Mouse (Mus musculus): Measurements from ENCODE around the gene Minos1. TPM values are rescaled to one million over a fixed set of nuclear protein-coding genes. Genes with fewer than 3 reads are reported as not detected.

The Minos1 gene
- polyA plus RNA-seq, 1 experiment = 212 TPM

DNA sequence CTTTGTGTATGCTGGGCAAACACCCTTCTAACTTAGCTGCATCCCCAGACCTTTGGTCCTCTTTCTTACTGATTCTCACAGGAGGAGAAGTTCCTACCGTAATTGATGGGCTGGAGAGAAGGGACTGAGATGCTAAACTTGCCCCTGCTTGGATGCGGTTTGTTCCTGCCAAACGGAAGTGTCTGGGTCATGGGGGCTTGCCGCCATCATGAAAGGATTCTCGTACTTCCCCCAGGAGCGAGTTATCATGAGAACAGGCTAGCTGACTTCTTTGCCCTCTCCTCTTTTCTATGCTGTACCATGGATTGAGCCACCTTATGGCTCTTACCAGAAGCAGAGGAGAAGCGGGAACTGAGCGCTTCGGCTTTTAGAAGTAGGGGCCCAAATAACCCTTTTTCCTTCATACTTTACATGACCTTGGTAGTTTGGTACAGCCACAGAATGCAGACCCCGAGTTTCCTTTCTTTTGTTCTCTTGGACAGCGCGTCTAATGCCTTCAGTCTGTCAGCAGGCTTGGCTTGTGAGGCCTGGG, 38.9 kb upstream of the Minos1 start:
- 60% methylated on average over 12 of the region's 12 CpGs for WGBS
- DNase-seq = no peak
- Histone ChIP-seq H3K27me3 (ENCODE audit: control insufficient read depth, insufficient read depth, low read length) (no peaks in the 10 kb centered on the region), H3K27ac (ENCODE audit: insufficient read depth, low read length) (no peak overlapping the region), H3K4me3 (replicated peaks; ENCODE audit: insufficient read depth, low read depth, low read length) (no peak overlapping the region), H3K4me1 (ENCODE audit: control insufficient read depth, insufficient read depth, low read length) (no peaks in the 10 kb centered on the region)
- no peak for TF ChIP-seq POLR2A (IDR thresholded peaks at IDR 0.05; ENCODE audit: borderline replicate concordance, insufficient read depth, low read length)
- no peak for TF ChIP-seq CTCF (IDR thresholded peaks at IDR 0.05; ENCODE audit: borderline replicate concordance, insufficient read depth, low read depth, low read length)

DNA sequence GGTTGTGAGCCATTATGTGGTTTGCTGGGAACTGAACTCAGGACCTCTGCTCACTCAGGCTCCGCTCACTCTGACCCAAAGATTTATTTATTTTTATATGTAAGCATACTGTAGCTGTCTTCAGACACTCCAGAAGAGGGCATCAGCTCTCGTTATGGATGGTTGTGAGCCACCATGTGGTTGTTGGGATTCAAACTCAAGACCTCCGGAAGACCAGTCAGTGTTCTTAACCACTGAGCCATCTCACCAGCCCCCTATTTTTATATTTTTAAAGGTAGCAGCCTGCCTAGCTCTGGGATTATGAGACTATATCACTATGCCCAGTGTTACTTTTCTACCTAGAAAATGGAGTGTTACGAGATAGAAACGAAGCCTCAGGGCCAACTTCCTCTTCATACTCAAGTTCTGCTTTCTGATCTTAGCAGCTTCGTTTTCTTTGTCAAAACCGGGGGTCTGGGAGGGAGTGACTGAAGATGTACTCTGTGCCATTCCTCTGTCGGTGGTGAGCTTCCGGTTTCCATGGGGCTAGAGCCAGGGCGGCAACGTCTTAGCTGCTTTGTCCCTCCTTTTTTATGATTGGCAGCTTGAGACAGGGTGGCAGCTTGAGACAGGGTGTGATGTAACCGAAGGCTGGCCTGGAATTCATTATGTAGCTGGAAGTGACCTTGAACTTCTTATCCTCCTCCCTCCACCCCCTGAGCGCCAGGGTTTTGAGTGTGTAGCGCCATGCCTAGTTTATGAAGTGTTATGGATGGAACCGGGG, 38.3 kb upstream of the Minos1 start:
- TF ChIP-seq CTCF (IDR thresholded peaks at IDR 0.05; ENCODE audit: borderline replicate concordance, insufficient read depth, low read depth, low read length) (no peak), POLR2A (IDR thresholded peaks at IDR 0.05; ENCODE audit: borderline replicate concordance, insufficient read depth, low read length) (no peak)
- Histone ChIP-seq H3K27ac (ENCODE audit: insufficient read depth, low read length) (no peak overlapping the region), H3K4me3 (replicated peaks; ENCODE audit: insufficient read depth, low read depth, low read length) (no peak overlapping the region), H3K4me1 (ENCODE audit: control insufficient read depth, insufficient read depth, low read length) (no peaks in the 10 kb centered on the region), H3K27me3 (ENCODE audit: control insufficient read depth, insufficient read depth, low read length) (no peaks in the 10 kb centered on the region)
- WGBS = 57% methylated on average over 15 of the region's 15 CpGs
- DNase-seq = no peak

DNA sequence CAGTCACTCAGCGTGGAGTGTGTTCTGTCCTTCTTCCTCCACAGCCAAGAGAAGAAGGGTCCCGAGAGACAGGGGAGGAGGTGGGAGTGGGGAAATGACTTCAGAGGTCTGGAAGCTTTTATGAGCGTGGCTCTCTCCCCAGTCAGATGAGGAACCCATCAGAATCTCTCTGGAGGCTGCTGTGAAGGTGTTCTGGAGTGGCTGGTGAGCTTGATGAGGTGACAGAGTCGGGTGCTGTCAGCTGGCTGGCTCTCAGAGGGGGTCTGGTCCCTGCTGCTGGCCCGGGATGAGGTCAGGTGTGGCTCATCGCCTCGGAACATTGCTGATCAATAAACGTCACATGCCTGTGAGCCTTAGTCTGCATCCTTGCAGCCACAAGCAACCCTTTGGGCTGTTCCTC, 36.2 kb upstream of the Minos1 start:
- WGBS = 69% methylated on average over 8 of the region's 8 CpGs

DNA sequence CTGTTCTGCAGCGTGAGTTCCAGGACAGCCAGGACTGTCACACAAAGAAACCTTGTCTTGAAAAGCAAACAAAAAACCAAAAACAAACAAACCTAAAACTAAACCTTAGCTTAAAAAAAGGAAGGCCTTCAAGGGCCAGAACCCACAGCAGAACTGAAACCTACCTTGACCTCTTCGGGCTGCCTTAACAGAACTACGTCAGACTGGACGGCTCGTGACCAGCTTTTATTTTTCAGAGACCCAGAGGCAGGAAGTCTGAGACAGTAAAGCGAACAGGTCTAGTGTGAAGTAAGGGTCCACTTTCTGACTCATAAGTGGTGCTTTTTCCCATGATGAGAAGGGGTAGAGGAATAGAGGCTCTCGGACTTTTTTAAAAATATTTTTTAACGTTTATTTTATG, 35.3 kb upstream of the Minos1 start:
- Histone ChIP-seq H3K4me1 (ENCODE audit: control insufficient read depth, insufficient read depth, low read length) (no peaks in the 10 kb centered on the region), H3K27ac (ENCODE audit: insufficient read depth, low read length) (no peak overlapping the region), H3K4me3 (replicated peaks; ENCODE audit: insufficient read depth, low read depth, low read length) (no peak overlapping the region), H3K27me3 (ENCODE audit: control insufficient read depth, insufficient read depth, low read length) (no peaks in the 10 kb centered on the region)
- whole genome bisulfite sequencing = 88% methylated on average over 8 of the region's 8 CpGs
- TF ChIP-seq CTCF (IDR thresholded peaks at IDR 0.05; ENCODE audit: borderline replicate concordance, insufficient read depth, low read depth, low read length) (no peak), POLR2A (IDR thresholded peaks at IDR 0.05; ENCODE audit: borderline replicate concordance, insufficient read depth, low read length) (no peak)
- DNase-seq = no peak

More for the DNA sequence above, 36.2 kb upstream of the Minos1 start:
- no peak for DNase-seq
- no peak overlapping the region for H3K27ac ChIP-seq (ENCODE audit: insufficient read depth, low read length)
- no peaks in the 10 kb centered on the region for H3K4me1 ChIP-seq (ENCODE audit: control insufficient read depth, insufficient read depth, low read length)
- TF ChIP-seq POLR2A (IDR thresholded peaks at IDR 0.05; ENCODE audit: borderline replicate concordance, insufficient read depth, low read length) (no peak), CTCF (IDR thresholded peaks at IDR 0.05; ENCODE audit: borderline replicate concordance, insufficient read depth, low read depth, low read length) (no peak)
- H3K27me3 ChIP-seq (ENCODE audit: control insufficient read depth, insufficient read depth, low read length) = no peaks in the 10 kb centered on the region
- H3K4me3 ChIP-seq (replicated peaks; ENCODE audit: insufficient read depth, low read depth, low read length) = no peak overlapping the region

DNA sequence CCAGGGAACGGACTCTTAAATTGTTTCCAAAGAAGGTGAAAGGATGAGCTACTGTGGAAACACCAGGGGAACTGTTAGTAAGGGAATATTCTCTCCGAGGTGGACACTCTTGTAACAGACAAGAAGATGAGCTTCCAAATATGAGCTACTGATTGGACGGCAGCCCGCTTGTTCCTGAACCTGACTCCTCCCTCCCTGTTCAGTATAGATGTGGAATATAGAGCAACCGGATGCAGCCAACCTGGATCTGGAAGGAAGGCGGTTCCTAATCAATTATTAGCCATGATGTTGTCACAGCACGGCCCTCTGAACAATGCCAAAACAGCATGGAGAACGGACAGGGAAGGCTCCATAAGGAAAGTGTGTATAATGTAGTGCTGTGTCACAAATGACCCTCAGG, 34.3 kb upstream of the Minos1 start:
- Histone ChIP-seq H3K27me3 (ENCODE audit: control insufficient read depth, insufficient read depth, low read length) (no peaks in the 10 kb centered on the region), H3K4me1 (ENCODE audit: control insufficient read depth, insufficient read depth, low read length) (no peaks in the 10 kb centered on the region), H3K27ac (ENCODE audit: insufficient read depth, low read length) (no peak overlapping the region), H3K4me3 (replicated peaks; ENCODE audit: insufficient read depth, low read depth, low read length) (no peak overlapping the region)
- 77% methylated on average over 8 of the region's 8 CpGs for WGBS
- TF ChIP-seq CTCF (IDR thresholded peaks at IDR 0.05; ENCODE audit: borderline replicate concordance, insufficient read depth, low read depth, low read length) = no peak
- TF ChIP-seq POLR2A (IDR thresholded peaks at IDR 0.05; ENCODE audit: borderline replicate concordance, insufficient read depth, low read length) = no peak
- DNase-seq = no peak

DNA sequence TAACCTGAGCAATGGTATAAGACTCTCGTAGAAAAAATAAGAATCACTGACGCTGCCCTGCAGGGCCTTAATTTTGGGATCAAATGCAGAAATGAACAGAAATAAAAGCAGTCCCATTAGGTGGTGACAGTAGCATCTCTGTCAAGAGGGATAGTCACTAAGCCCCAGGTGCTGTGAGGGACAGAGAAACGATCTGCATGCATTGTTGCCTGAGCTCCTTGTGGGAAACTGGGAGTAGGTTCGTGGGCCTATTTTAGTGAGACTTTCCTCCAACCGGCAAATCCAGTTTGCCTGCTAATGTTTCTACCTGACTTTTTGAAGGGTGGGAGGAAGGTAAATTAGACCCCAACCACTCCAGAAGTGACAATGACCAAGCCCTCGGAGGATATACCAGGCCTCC, 33.2 kb upstream of the Minos1 start:
- no peaks in the 10 kb centered on the region for H3K27me3 ChIP-seq (ENCODE audit: control insufficient read depth, insufficient read depth, low read length)
- DNase-seq = no peak
- no peak overlapping the region for H3K4me3 ChIP-seq (replicated peaks; ENCODE audit: insufficient read depth, low read depth, low read length)
- WGBS = 93% methylated on average over 6 of the region's 6 CpGs
- no peaks in the 10 kb centered on the region for H3K4me1 ChIP-seq (ENCODE audit: control insufficient read depth, insufficient read depth, low read length)
- TF ChIP-seq POLR2A (IDR thresholded peaks at IDR 0.05; ENCODE audit: borderline replicate concordance, insufficient read depth, low read length) (no peak), CTCF (IDR thresholded peaks at IDR 0.05; ENCODE audit: borderline replicate concordance, insufficient read depth, low read depth, low read length) (no peak)
- H3K27ac ChIP-seq (ENCODE audit: insufficient read depth, low read length) = no peak overlapping the region

DNA sequence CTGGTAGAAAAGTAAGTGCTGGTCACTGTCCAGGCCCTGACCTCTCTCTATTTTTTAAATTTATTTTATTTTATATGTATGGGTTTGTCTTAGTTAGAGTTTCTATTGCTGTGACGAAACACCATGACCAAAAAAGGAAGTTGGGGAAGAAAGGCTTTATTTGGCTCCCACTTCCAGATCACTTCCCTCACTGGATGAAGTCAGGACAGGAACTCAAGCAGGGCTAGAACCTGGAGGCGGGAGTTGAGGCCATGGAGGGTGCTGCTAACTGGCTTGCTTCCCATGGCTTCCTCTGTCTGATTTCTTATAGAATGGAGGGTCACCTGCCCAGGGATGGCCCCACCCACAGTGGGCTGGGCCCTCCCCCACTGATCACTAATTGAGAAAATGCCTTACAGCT, 30.2 kb upstream of the Minos1 start:
- no peak for DNase-seq
- TF ChIP-seq POLR2A (IDR thresholded peaks at IDR 0.05; ENCODE audit: borderline replicate concordance, insufficient read depth, low read length) (no peak), CTCF (IDR thresholded peaks at IDR 0.05; ENCODE audit: borderline replicate concordance, insufficient read depth, low read depth, low read length) (no peak)
- no peak overlapping the region for H3K4me3 ChIP-seq (replicated peaks; ENCODE audit: insufficient read depth, low read depth, low read length)
- no peaks in the 10 kb centered on the region for H3K27me3 ChIP-seq (ENCODE audit: control insufficient read depth, insufficient read depth, low read length)
- no peaks in the 10 kb centered on the region for H3K4me1 ChIP-seq (ENCODE audit: control insufficient read depth, insufficient read depth, low read length)
- no peak overlapping the region for H3K27ac ChIP-seq (ENCODE audit: insufficient read depth, low read length)
- WGBS = 73% methylated on average over 2 of the region's 2 CpGs

DNA sequence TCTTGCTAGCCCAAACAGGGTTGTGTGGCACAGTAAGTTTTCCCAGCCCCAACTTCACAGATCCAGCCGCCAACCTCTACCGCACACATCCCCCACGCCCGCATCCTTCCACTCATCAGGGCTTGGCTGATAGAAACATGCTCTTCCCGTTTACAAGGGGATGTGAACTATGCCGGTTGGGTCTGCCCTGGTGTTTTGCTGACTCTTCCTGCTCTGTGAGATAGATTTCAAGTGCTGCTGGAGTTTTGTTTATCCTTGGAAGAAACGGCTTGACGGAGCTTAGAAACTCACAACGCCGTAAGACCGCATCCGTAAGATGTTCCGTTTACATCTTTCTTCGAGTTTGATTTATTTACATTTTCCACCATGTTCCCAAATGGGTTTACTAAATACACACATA, 27.4 kb upstream of the Minos1 start:
- TF ChIP-seq POLR2A (IDR thresholded peaks at IDR 0.05; ENCODE audit: borderline replicate concordance, insufficient read depth, low read length) = no peak
- TF ChIP-seq CTCF (IDR thresholded peaks at IDR 0.05; ENCODE audit: borderline replicate concordance, insufficient read depth, low read depth, low read length) = no peak
- H3K4me3 ChIP-seq (replicated peaks; ENCODE audit: insufficient read depth, low read depth, low read length) = no peak overlapping the region
- no peak for DNase-seq
- H3K4me1 ChIP-seq (ENCODE audit: control insufficient read depth, insufficient read depth, low read length) = no peaks in the 10 kb centered on the region
- no peaks in the 10 kb centered on the region for H3K27me3 ChIP-seq (ENCODE audit: control insufficient read depth, insufficient read depth, low read length)
- no peak overlapping the region for H3K27ac ChIP-seq (ENCODE audit: insufficient read depth, low read length)
- WGBS = 89% methylated on average over 14 of the region's 14 CpGs
